Mouse (Mus musculus) lung, embryonic 15.5 days (tissue): ENCODE results near the gene Col9a3. TPM values are rescaled to one million over a fixed set of nuclear protein-coding genes. Genes with fewer than 3 reads are reported as not detected.
A peak's percentile ranks its signal among the peaks of the same experiment; 100 is the strongest.

Experiments
- ATAC-seq: fragments of 200-750 bp; cut with Nextera tagmentation; 2 replicates; pipeline ENCODE4 v1.8.0; 2017; ENCODE audit warnings: moderate number of reproducible peaks, borderline replicate concordance; ENCODE audit not compliant: low FRiP score, low TSS enrichment; ENCODE audit errors: extremely low read depth
- H3K27ac ChIP-seq: fragments of 300-500 bp; sonication (generic); 2 replicates; pipeline ENCODE4 v1.5.1; 2015; ENCODE audit warnings: moderate library complexity, mild to moderate bottlenecking, inconsistent platforms
- H3K27me3 ChIP-seq: fragments of 300-500 bp; sonication (generic); 2 replicates; pipeline ENCODE4 v1.6.1; 2015; ENCODE audit warnings: inconsistent platforms
- H3K36me3 ChIP-seq: fragments of 300-500 bp; sonication (generic); 2 replicates; pipeline ENCODE4 v1.6.1; 2015; ENCODE audit warnings: inconsistent platforms
- H3K4me1 ChIP-seq: fragments of 300-500 bp; sonication (generic); 2 replicates; pipeline ENCODE4 v1.6.1; 2015; ENCODE audit warnings: inconsistent platforms
- H3K4me2 ChIP-seq: fragments of 300-500 bp; sonication (generic); 2 replicates; pipeline ENCODE4 v1.6.1; 2015; ENCODE audit warnings: inconsistent platforms, mild to moderate bottlenecking, moderate library complexity
- H3K4me3 ChIP-seq: fragments of 300-500 bp; sonication (generic); 2 replicates; pipeline ENCODE4 v1.5.1; 2015; ENCODE audit warnings: mild to moderate bottlenecking, inconsistent platforms
- H3K9ac ChIP-seq: fragments of 300-500 bp; sonication (generic); 2 replicates; pipeline ENCODE4 v1.6.1; 2015; ENCODE audit warnings: inconsistent platforms
- H3K9me3 ChIP-seq: fragments of 300-500 bp; sonication (generic); 2 replicates; pipeline ENCODE4 v1.6.1; 2016; ENCODE audit warnings: inconsistent platforms
- WGBS: fragments of 180-500 bp; shearing (Covaris S2); methylation state at CpG from one replicate; pipeline ENCODE4 v1.1.7; 2015; 5-methylcytosine and 5-hydroxymethylcytosine counted together
- polyA plus RNA-seq: library from polyadenylated mRNA; unstranded; fragments of >200 nt; fragmentation: Nextera tagmentation; extraction: Ambion mirVana; gene quantifications from 2 replicates; pipeline ENCODE4 v1.2.1, GENCODE M21; 2015

The Col9a3 gene
- polyA plus RNA-seq, 1 experiment from 2014 or later: 39.5 TPM

GRCm38 (mm10) chr2:180581002-180581401 lies 16.6 kb upstream of the Col9a3 start, which contains the start of gene Mrgbp:
Gene Mrgbp, plus strand, starts transcription at chr2:180581304.
- H3K4me2 ChIP-seq: no peak within 1 kb of the TSS
- no peak for ATAC-seq
- no peak within 1 kb of the TSS for H3K4me3 ChIP-seq
- H3K9ac ChIP-seq: no peak within 1 kb of the TSS
- H3K4me1 ChIP-seq: peaks cover 9% of the 10 kb centered on the region
- peaks cover 12% of the 10 kb centered on the region for H3K36me3 ChIP-seq
- no peaks in the 10 kb centered on the region for H3K9me3 ChIP-seq
- WGBS: 58% methylated on average over 3 of the region's 3 CpGs
- H3K27ac ChIP-seq: peak within 1 kb of the TSS; percentile 4; the same call in 1 of the 2 replicates
- H3K27me3 ChIP-seq: no peaks in the 10 kb centered on the region

- 1% methylated on average over 57 of the region's 57 CpGs for WGBS
Measured at GRCm38 (mm10) chr2:180582481-180583153, 15.0 kb upstream of the Col9a3 start.

GRCm38 (mm10) chr2:180583154-180583507 lies 14.5 kb upstream of the Col9a3 start:
- peaks cover 17% of the 10 kb centered on the region for H3K36me3 ChIP-seq
- H3K9me3 ChIP-seq: no peaks in the 10 kb centered on the region
- peak; percentile 20; the same call in 1 of the 2 replicates for ATAC-seq
- no peak overlapping the region for H3K27ac ChIP-seq
- H3K27me3 ChIP-seq: no peaks in the 10 kb centered on the region
- H3K4me2 ChIP-seq: peak overlapping the region; percentile 79
- peak overlapping the region; percentile 92 for H3K9ac ChIP-seq
- H3K4me3 ChIP-seq: peak overlapping the region; percentile 78
- H3K4me1 ChIP-seq: peaks cover 9% of the 10 kb centered on the region
- WGBS: 14% methylated on average over 7 of the region's 7 CpGs

More at GRCm38 (mm10) chr2:180582481-180583153, 15.0 kb upstream of the Col9a3 start:
- no peaks in the 10 kb centered on the region for H3K9me3 ChIP-seq
- H3K4me2 ChIP-seq: peak overlapping the region; percentile 79
- H3K4me1 ChIP-seq: peaks cover 9% of the 10 kb centered on the region
- H3K27ac ChIP-seq: peak overlapping the region; percentile 59
- peak; percentile 85 for ATAC-seq
- no peaks in the 10 kb centered on the region for H3K27me3 ChIP-seq
- H3K36me3 ChIP-seq: peaks cover 17% of the 10 kb centered on the region
- peak overlapping the region; percentile 78 for H3K4me3 ChIP-seq
- peak overlapping the region; percentile 92 for H3K9ac ChIP-seq

GRCm38 (mm10) chr2:180588736-180589122 lies 8.9 kb upstream of the Col9a3 start:
- Histone ChIP-seq H3K27me3 (no peaks in the 10 kb centered on the region), H3K4me1 (peaks cover 10% of the 10 kb centered on the region), H3K4me3 (peak overlapping the region; percentile 90), H3K4me2 (peak overlapping the region; percentile 79), H3K27ac (peak overlapping the region; percentile 89), H3K9me3 (no peaks in the 10 kb centered on the region), H3K36me3 (peaks cover 46% of the 10 kb centered on the region), H3K9ac (peak overlapping the region; percentile 93)
- WGBS: 50% methylated on average over 6 of the region's 6 CpGs
- ATAC-seq: peak; percentile 11; the same call in 1 of the 2 replicates

GRCm38 (mm10) chr2:180589123-180589831 lies 8.3 kb upstream of the Col9a3 start, which contains the start of gene Ogfr:
Gene Ogfr, plus strand, starts transcription at chr2:180589245.
- peaks cover 7% of the 10 kb centered on the region for H3K4me1 ChIP-seq
- peak within 1 kb of the TSS; percentile 90 for H3K4me3 ChIP-seq
- under 1% methylated on average over 67 of the region's 67 CpGs for WGBS
- peak within 1 kb of the TSS; percentile 89 for H3K27ac ChIP-seq
- no peaks in the 10 kb centered on the region for H3K27me3 ChIP-seq
- peaks cover 51% of the 10 kb centered on the region for H3K36me3 ChIP-seq
- H3K4me2 ChIP-seq: peak within 1 kb of the TSS; percentile 79
- peak; percentile 92 for ATAC-seq
- no peaks in the 10 kb centered on the region for H3K9me3 ChIP-seq
- H3K9ac ChIP-seq: peak within 1 kb of the TSS; percentile 93

- Histone ChIP-seq H3K9me3 (no peaks in the 10 kb centered on the region), H3K9ac (0 out of 2 replicates have a peak overlapping the region, but pooled peaks have one; percentile 27), H3K27me3 (peaks cover 22% of the 10 kb centered on the region), H3K27ac (peak overlapping the region; percentile 39; the same call in 1 of the 2 replicates), H3K4me2 (peak overlapping the region; percentile 57), H3K4me3 (peak overlapping the region; percentile 30), H3K4me1 (peaks cover 14% of the 10 kb centered on the region; the same call in 1 of the 2 replicates), H3K36me3 (peaks cover 17% of the 10 kb centered on the region)
- no peak; the same call in 1 of the 2 replicates for ATAC-seq
- WGBS: 2% methylated on average over 41 of the region's 41 CpGs
Measured at GRCm38 (mm10) chr2:180598157-180598705, 641 bp downstream of the Col9a3 start.

GRCm38 (mm10) chr2:180600569-180601021 lies 3.0 kb downstream of the Col9a3 start:
- no peak overlapping the region for H3K9ac ChIP-seq
- WGBS: 20% methylated on average over 9 of the region's 9 CpGs
- no peak for ATAC-seq
- peaks cover 14% of the 10 kb centered on the region; the same call in 1 of the 2 replicates for H3K4me1 ChIP-seq
- peaks cover 22% of the 10 kb centered on the region for H3K27me3 ChIP-seq
- H3K36me3 ChIP-seq: no peaks in the 10 kb centered on the region
- H3K4me2 ChIP-seq: no peak overlapping the region
- no peaks in the 10 kb centered on the region for H3K9me3 ChIP-seq
- H3K27ac ChIP-seq: no peak overlapping the region; the same call in 1 of the 2 replicates
- H3K4me3 ChIP-seq: no peak overlapping the region

- ATAC-seq: no peak
- peak overlapping the region; percentile 49 for H3K27ac ChIP-seq
- WGBS: 38% methylated on average over 6 of the region's 6 CpGs
Measured at GRCm38 (mm10) chr2:180604781-180605180, 7.2 kb downstream of the Col9a3 start.

GRCm38 (mm10) chr2:180610283-180610682 lies 12.7 kb downstream of the Col9a3 start:
- no peaks in the 10 kb centered on the region for H3K9me3 ChIP-seq

More at GRCm38 (mm10) chr2:180604781-180605180, 7.2 kb downstream of the Col9a3 start:
- Histone ChIP-seq H3K9ac (no peak overlapping the region), H3K4me1 (peaks cover 9% of the 10 kb centered on the region; the same call in 1 of the 2 replicates), H3K9me3 (no peaks in the 10 kb centered on the region), H3K4me2 (no peak overlapping the region), H3K4me3 (no peak overlapping the region), H3K27me3 (no peaks in the 10 kb centered on the region), H3K36me3 (no peaks in the 10 kb centered on the region)

GRCm38 (mm10) chr2:180611882-180612281 lies 14.3 kb downstream of the Col9a3 start:
- Histone ChIP-seq H3K27me3 (no peaks in the 10 kb centered on the region), H3K9ac (no peak overlapping the region), H3K9me3 (no peaks in the 10 kb centered on the region), H3K27ac (no peak overlapping the region), H3K36me3 (no peaks in the 10 kb centered on the region), H3K4me3 (no peak overlapping the region), H3K4me1 (no peaks in the 10 kb centered on the region), H3K4me2 (no peak overlapping the region)
- WGBS: 65% methylated on average over 2 of the region's 2 CpGs
- no peak for ATAC-seq

More at GRCm38 (mm10) chr2:180610283-180610682, 12.7 kb downstream of the Col9a3 start:
- 45% methylated on average over 4 of the region's 4 CpGs for WGBS
- no peaks in the 10 kb centered on the region for H3K4me1 ChIP-seq
- H3K9ac ChIP-seq: no peak overlapping the region
- no peak overlapping the region for H3K27ac ChIP-seq
- H3K36me3 ChIP-seq: no peaks in the 10 kb centered on the region
- H3K4me3 ChIP-seq: no peak overlapping the region
- no peak overlapping the region for H3K4me2 ChIP-seq
- H3K27me3 ChIP-seq: no peaks in the 10 kb centered on the region
- ATAC-seq: no peak
